Mouse (Mus musculus) R1 (cell line): ENCODE results near the gene Cchcr1.
A peak's percentile ranks its signal among the peaks of the same experiment; 100 is the strongest.
"Not testable (repeated sequence)": the region's sequence is repeated elsewhere in the genome, so short reads cannot be mapped to it uniquely, and the experiment has no call there.

Source experiments
- DNase-seq: peaks from one replicate; pipeline ENCODE4 v3.0.0-alpha.2; 2018; ENCODE audit warnings: low read depth, low spot score

Gene Cchcr1

DNA sequence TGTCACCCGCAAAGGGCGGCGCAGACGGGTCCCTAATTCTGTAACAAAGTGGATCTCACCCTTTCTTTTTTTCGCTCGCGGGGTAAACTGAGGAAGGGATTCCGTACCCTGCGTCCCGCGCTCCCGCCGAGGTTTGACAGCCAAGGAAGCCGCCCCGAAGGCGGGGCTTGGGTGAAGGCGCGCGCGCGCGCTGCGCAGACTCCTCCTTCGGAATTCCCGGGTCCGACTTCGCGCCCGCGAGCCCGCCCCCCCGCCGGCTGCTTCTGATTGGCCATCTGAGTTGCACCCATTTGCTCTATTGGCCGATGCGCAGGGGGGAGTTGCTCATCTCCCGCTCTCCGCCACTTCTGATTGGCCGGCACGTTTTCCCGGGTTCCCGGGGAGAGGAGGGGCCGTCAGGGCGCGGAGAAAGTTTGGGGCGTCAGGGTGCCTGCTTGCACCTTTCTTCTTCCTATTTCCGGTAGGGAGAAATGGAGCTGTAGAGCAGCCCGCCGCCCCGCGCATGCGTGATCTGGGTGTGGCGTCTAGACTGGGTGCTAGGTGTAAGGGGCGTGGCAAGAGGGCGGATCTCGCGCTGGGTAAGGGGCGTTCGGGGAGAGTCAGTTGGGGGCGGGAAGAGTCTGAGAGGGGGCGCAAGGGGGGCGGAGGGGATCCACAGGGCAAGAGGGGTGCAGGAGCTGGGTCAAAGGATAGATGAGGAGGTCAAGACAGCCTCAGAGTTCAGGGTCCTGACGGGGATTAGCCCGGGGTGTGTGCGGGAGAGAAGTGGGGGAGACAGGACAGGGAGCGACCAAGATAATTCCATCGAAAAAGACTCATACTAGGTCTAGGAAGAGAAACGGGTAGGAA, at the start of gene Cchcr1, which contains the start of gene Tcf19:
Gene Cchcr1, plus strand, starts transcription at position 449 of the 849 bp plus-strand sequence.
Gene Tcf19, minus strand, starts transcription at position 173 of the 849 bp plus-strand sequence.
- DNase-seq: peak; percentile 99

DNA sequence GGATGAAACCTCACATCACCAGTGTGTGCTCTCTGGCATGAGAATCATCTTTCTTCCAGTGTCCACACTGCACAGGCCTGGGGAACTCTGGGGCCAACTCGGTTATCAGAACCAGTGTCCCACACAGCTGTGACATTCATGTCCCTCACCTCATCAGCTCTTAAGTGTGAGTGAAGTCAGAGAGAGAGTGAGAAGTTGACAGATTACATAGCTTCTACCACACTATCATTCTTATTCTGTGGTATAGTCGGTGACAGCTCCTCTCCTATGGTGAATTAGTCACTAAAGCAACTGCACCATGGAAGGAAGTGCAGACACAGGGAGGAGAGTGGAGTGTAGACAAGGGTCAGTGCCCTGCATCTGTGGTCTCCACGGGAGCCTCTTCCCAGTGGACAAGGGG, 48.0 kb upstream of the Cchcr1 start:
- DNase-seq: not testable (repeated sequence)

DNA sequence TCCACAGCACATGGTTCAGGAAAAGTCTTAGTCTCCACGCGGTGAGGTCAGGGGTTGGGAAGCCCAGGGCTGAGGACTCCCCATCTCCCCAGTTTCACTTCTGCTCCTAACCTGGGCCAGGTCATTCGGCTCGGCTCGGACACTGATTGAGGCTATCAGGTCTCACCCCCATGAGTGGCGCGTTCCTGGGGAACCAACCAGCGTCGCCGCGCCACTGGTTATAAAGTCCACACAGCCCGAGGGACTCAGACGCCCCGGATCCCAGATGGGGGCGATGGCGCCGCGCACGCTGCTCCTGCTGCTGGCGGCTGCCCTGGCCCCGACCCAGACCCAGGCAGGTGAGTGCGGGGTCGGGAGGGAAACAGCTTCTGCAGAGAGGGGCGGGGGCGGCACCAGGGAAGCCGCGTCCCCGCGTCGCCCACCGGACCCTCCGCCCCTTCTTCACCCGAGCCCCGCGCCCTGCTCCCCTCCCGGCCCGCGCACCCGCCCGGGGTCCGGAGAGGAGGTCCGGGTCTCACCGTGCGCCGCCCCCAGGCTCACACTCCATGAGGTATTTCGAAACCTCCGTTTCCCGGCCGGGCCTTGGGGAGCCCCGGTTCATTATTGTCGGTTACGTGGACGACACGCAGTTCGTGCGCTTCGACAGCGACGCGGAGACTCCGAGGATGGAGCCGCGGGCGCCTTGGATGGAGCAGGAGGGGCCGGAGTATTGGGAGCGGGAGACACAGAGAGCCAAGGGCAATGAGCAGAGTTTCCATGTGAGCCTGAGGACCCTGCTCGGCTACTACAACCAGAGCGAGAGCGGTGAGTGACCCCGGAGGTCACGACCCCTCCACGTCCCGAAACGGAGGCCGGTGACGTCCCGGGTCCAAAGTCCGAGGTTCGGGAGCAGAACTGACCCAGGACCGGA, 46.8 kb upstream of the Cchcr1 start, which contains the start of gene H2-Q10:
Gene H2-Q10, plus strand, starts transcription at position 248 of the 910 bp plus-strand sequence.
- peak; percentile 46 for DNase-seq

DNA sequence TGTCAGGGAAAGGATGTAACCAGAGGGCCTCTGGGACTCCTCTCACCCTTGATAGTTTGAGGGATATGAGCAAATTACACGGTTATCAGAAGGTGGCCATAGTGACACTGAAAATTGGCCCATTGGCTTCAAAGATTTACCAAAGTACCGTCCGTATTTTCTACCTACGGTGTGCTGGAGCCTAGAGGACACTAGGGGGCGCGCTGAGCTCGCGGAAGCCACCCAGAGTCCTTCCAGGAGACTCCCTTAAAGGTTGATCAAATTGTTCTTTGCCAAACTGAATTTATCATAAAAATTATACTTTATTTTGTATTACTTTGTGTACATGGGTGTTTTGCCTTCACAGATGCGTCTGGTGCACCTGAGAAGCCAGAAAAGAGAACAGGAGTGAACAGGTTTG, 32.8 kb upstream of the Cchcr1 start:
- peak; percentile 70 for DNase-seq

DNA sequence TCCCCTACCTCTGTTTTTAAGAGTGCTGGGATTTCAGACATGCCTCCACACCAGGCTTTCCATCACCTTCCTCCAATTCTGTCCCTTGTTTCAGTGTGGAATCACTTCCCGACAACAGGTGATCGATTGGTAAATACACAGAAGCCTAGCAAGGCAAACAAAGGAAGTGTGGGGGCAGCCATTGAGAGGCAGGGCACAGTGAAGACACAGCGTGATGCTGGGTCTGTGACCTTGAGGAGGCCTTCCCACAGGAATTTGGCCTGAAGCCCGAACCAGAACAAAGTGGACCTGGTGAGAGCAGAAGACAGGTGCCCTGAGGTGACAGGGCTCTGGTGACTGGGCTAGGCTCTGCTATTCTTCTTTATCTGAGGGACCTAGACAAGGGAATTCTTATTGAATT, 31.2 kb upstream of the Cchcr1 start:
- peak; percentile 95 for DNase-seq

DNA sequence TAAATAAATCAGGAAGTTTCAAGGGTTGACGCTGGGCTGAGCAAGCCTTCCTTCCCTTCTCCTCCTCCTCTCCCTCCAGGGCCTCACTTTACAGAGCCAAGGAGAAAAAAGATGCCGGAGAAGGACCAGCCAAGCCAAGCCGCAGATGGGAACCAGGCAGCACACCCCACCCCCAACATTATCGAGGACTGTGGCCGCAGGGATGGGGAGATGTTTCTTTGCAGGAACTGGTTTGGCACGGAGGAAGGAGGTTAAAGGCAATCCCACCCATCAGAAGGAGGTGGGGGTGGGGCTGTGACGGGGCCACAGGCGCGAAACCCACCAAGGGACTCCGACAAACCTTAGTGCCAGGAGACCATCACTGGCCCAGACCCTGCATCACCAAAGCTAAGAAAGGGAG, 30.2 kb upstream of the Cchcr1 start:
- peak; percentile 78 for DNase-seq

DNA sequence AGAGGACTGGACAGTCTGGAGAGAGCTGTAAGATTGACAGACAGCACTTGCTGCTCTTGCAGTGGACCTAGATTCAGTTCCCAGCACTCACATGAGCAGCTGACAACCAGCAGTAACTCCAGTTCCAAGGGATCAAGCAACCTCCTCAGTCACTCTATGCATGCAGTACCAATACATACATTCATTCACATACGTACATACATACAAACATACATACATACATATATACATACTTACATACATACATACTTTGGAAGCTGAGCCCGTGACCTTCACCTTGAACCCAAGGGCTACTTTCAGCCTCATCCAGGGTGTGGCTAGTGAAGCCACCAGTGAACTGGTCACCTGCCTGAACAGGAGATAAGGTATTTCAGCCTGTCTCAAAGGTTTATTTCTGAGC, 28.9 kb upstream of the Cchcr1 start:
- DNase-seq: peak; percentile 52

DNA sequence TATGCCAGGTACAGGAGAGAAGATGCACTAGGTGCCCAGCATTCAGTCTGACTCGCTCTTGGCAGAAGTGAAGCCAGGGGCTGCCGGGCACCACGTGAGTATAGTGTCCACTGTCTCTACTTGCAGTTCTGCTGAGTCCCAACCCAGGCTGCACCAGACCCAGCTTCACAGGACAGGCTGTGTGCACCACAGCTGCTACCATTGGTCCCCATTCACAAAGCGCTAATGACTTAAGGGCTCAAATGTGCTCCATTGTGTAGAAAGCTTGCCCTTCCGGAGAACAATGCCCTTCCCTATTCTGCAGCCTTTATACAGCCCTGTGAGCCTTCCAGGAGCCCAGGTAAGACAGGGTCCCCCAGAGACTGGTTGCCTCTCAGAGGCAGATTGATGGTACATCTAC, 26.6 kb upstream of the Cchcr1 start:
- DNase-seq: peak; percentile 89

DNA sequence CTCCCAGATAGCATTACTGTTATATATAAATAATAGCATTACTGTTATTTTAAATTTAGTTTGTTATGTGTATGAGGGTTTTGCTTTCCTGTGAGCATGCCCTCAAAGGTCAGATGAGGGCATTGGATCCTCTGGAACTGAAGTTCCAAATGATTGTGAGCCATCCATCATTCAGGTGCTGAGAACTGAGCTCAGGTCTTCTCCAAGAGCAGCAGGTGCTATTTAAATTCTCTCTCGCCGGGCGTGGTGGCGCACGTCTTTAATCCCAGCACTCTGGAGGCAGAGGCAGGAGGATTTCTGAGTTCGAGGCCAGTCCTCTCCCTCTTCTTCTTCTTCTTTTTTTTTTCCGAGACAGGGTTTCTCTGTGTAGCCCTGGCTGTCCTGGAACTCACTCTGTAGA, 19.8 kb upstream of the Cchcr1 start:
- peak; percentile 68 for DNase-seq

DNA sequence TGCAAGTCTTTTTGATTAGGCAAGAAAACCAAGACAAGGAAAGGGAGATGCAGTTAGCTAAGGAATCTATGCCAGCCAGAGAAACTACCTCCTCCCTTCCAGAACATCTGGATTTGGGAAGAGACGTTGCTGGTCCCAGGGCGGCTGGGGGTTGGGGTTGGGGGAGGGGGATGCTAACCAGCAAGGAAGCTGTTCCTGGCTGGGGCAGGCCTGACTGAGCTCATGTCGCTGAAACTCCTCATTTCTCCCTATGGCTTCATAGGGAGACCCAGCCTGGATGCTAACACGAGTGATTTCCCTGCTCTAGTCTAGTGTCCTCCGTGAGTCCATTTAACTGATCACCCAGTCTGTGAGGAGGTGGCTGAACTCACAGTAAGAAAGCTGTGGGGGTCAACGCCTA, 14.7 kb upstream of the Cchcr1 start:
- DNase-seq: peak; percentile 85

DNA sequence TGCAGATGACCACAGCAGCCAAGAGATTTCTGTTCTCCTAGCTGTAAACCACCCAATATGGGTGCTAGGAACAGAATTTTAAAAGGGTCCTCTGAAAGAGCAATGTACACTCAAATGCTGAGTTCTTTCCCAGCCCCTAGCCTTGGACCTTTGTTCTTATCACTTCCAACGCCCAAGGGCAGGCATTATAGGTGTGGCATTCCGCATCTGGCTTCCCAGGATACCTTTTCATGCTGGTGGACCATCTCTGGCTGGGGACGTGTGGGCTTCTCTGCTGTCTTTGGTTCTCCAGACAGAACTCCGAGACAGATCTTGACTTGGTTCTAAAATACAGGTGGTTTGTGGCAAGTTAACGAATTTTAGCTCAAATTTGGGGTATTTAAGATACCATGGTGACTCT, 14.1 kb upstream of the Cchcr1 start:
- DNase-seq: peak; percentile 80

DNA sequence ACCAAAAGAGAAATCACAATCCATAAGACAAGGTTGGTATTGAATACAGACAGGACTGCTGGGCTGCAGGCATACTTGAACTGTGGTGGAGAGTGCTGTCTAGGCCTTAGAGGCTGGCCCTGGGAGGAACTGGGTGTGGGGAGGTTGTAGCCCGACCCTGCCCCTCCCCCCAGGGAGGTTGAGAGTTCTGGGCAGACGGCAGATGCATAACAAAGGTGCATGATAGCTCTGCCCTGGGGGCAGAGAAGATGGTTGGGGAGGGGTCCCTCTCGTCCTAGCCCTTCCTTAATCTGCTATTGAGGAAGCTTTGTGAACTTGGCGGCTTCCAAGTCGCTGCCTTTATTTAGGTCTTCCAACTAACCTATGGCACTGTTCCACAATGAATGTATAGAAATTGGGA, 13.1 kb upstream of the Cchcr1 start:
- DNase-seq: peak; percentile 99

DNA sequence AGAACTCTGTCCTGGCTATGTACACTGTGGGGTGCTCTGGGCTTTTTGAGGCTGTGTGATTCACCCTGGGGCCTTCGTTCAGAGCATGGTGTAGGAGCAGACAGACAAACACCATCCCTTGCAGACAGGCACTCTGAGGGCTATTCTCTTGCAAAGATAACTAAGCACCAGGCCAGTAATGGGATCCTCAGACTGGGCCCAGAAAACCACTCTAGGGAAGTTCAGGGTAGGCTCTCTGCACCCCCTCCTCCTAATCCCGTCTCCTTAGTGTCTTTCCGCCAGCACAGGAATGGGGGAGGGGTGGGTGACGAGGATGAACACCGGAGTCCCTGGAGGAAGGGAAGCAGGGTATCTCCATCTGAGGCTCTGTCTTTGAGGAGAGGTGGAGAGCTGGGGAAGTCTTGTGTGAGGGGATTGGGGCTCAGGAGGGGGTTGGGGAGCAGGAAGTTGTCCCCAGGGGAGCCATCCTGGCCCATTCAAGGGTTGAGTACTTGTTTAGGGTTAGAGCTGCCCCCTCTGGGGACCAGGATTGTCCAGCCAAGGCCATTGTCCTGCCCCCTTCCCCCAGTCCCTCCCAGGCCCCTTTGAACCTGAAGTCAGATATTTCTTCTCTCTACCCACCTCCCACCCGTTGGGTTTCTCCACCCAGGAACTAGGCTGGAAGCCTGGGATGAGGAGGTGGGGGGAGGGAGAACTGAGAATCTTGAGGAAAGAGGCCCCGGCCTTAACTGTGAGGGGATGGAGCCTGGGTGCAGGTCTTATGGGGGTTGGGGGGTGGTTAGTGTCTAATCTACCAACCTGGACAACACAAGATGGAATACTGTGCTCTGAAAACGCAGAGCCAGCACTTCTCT, 12.0 kb upstream of the Cchcr1 start:
- DNase-seq: peak; percentile 99

DNA sequence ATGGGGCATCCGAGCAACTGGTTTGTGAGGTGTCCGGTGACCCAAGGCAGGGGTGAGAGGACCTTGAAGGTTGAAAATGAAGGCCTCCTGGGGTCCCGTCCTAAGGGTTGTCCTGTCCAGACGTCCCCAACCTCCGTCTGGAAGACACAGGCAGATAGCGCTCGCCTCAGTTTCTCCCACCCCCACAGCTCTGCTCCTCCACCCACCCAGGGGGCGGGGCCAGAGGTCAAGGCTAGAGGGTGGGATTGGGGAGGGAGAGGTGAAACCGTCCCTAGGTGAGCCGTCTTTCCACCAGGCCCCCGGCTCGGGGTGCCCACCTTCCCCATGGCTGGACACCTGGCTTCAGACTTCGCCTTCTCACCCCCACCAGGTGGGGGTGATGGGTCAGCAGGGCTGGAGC, 11.1 kb upstream of the Cchcr1 start, which contains the start of gene Pou5f1:
Gene Pou5f1, plus strand, starts transcription at position 243 of the 400 bp plus-strand sequence.
- peak; percentile 96 for DNase-seq

DNA sequence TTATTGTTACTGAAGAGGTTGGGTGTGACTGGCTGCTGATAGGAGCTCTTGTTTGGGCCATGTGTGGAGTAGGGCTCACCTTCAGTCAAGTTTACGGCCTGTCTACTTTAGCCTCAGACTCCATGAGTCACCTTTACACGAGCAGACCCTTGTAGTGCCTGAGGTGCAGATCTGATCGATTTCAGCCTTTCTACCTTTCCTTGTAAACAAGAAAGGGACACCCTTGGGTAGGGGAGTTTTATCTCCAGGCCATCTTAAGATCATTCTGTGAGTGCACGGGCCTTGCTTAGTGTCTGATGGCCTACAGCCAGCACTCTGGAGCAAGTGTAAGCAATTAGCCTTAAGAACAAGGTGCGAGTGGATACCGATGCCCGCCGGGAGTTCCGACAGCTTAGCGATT, 10.0 kb upstream of the Cchcr1 start:
- DNase-seq: peak; percentile 67

DNA sequence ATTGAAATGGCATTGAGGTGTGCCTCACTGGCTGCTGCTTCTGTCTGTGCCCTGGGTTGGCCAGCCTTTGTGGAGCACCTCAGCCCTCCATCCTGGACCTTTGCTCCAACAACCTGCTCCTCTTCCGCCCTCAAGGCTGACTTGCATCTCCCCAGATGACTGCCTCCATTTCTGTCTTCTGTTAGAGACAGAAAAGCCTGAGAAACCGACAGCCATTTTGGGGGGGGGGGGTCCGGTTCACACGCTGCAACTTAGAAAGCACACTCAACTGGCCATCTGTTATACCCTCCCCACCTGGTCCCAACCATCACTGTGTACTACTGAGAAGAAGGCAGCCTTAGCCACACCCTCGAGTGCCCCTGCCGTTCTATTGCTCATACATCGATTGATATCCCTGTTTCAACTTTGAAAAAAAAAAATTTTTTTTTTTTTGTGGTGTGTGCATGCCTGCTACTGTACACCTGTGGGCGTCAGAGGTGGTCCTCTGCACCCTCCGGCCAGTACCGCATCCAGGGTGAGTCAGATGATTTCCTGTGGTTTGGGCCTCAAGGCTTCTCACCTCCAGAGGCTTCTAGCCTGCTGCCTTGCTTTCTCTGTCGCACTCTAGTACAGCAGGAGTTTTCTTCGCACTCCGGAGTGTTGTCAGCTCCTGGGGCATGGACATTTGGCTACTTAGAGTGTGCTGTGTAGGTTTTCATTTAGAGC, 9.2 kb upstream of the Cchcr1 start:
- peak; percentile 76 for DNase-seq

DNA sequence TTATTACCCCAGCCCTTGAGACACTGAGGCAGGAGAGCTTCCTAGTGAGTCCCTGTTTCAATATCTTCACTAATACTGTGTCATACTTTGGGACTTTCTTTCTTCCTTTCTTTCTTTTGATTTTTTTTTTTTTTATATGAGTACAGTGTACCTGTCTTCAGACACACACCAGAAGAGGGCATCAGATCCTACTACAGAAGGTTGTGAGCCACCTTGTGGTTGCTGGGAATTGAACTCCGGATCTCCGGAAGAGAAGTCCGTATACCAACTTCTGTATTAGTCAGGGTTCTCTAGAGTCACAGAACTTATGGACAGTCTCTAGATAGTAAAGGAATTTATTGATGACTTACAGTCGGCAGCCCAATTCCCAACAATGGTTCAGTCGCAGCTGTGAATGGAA, 8.6 kb upstream of the Cchcr1 start:
- peak; percentile 63 for DNase-seq

DNA sequence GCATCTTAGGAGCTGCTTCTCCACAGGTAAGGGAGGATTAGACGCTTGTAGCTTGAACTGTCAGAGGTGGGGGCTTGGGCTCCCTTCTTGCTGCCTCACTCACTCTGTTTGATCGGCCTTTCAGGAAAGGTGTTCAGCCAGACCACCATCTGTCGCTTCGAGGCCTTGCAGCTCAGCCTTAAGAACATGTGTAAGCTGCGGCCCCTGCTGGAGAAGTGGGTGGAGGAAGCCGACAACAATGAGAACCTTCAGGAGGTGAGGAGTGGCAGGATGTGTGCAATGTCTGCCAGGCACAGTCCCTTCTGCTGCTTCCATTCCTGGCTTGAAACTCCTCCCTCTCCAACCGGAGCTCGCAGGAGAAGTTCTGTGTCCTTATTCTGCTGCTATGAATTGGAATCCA, 7.6 kb upstream of the Cchcr1 start:
- DNase-seq: peak; percentile 99

DNA sequence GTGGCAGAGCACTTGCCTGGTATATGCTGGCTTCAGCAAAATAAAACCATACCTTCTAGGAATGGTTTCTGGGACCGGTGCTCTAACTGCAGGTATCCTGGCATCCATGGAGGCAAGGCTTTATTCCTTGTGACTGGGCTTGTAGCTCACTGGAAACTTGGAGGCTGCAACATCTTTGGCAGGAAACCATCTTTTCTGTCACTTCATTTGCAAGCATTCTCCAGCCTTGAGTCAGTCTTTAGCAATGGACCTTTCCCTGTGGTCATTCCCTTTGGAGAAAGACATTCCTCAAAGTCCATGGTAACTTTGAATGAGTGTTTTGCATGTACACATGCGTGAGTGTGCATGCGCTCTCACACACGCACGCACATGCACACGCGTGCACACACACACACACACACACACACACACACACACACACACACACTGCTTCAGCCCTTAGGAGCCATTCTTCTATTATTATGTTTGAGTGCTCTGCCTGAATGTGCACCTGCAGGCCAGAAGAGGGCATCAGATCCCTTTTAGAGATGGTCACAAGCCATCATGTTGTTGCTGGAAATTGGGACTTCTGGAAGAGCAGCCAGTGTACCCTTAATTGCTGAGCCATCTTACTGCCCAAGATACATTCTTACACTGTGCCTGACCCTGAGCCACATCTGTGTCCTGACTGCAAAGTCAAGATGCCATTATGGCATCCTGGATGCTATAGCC, 3.8 kb upstream of the Cchcr1 start:
- DNase-seq: peak; percentile 78

DNA sequence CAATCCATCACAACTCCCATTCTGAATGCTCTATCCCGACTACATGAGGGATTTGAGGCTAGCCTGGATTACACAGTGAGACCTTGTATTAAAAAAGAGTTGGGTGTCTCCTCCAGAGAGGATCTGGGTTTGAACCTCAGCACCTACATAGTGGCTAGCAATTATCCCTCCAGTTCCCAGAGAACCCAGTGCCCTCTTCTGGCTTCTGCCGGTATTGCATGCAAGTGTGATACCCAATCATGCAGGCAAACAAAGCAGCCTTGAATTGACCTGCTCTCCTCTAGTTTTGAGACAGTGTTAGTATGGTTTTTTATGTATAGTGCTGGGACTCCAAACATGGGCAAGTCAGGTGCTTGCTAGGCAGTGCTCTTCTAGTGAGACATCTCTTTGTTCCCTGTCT, 3.0 kb upstream of the Cchcr1 start:
- peak; percentile 91 for DNase-seq
